In genomic region chr7:120865832-120866231, GRCm38 (mm10) we compare ENCODE assay signal across 8 mouse cellular contexts. TPM values are rescaled to one million over a fixed set of nuclear protein-coding genes. Genes with fewer than 3 reads are reported as not detected.
DNase-seq lines count a peak whose midpoint lies in the region; ATAC-seq and TF ChIP-seq lines count a peak whose summit lies in the region.

No protein-coding gene starts in this region.

- no peak overlapping the region for H3K9ac ChIP-seq in hindbrain, embryonic 11.5 days (ENCODE audit: low read depth, low read length)
- peak overlapping the region; percentile 24; the same call in 1 of the 2 replicates for H3K9ac ChIP-seq in lung, embryonic 15.5 days

- no peak for DNase-seq in layer of hippocampus, adult 2 months (ENCODE audit: low spot score in 2 of 2)
- DNase-seq in layer of hippocampus, adult 8-10 months (ENCODE audit: low spot score in 2 of 2), result no peak
- peak; percentile 11 for DNase-seq in hindbrain, embryonic 11.5 days (ENCODE audit: low spot score)
- no peak for DNase-seq in spleen, adult 2 months (ENCODE audit: low read depth in 1 of 2, low spot score in 2 of 2)
- DNase-seq in layer of hippocampus, postnatal 36 days, result no peak
- DNase-seq in ovary, adult 18-20 months (ENCODE audit: low spot score), result no peak

- no peak overlapping the region for H3K4me3 ChIP-seq in layer of hippocampus, adult 2 months
- no peak overlapping the region for H3K4me3 ChIP-seq in hindbrain, embryonic 11.5 days (ENCODE audit: low read depth, low read length)
- H3K4me3 ChIP-seq in lung, embryonic 15.5 days, result no peak overlapping the region
- H3K4me3 ChIP-seq in spleen, adult 2 months (ENCODE audit: extremely low read depth, insufficient read depth, insufficient read length), result no peak overlapping the region

- TF ChIP-seq CTCF in layer of hippocampus, adult 2 months (conservative IDR thresholded peaks at IDR 0.05), result no peak
- no peak for TF ChIP-seq CTCF in spleen, adult 2 months (IDR thresholded peaks at IDR 0.05; ENCODE audit: extremely low read depth, insufficient read depth, insufficient read length, insufficient replicate concordance)

- peaks cover 7% of the 10 kb centered on the region for H3K4me1 ChIP-seq in hindbrain, embryonic 11.5 days (replicated peaks; ENCODE audit: control insufficient read depth, insufficient read depth, low read length)
- peaks cover 82% of the 10 kb centered on the region for H3K4me1 ChIP-seq in lung, embryonic 15.5 days
- H3K4me1 ChIP-seq in spleen, adult 2 months (ENCODE audit: control insufficient read depth, insufficient read depth, insufficient read length), result peaks cover 17% of the 10 kb centered on the region

- no peaks in the 10 kb centered on the region for H3K9me3 ChIP-seq in hindbrain, embryonic 11.5 days (ENCODE audit: control insufficient read depth, low read length)
- H3K9me3 ChIP-seq in lung, embryonic 15.5 days, result no peaks in the 10 kb centered on the region

- no peaks in the 10 kb centered on the region for H3K27me3 ChIP-seq in hindbrain, embryonic 11.5 days (ENCODE audit: control insufficient read depth, insufficient read depth, low read length)
- H3K27me3 ChIP-seq in lung, embryonic 15.5 days, result no peaks in the 10 kb centered on the region
- H3K27me3 ChIP-seq in spleen, adult 2 months (ENCODE audit: control insufficient read depth, insufficient read depth, low read length), result no peaks in the 10 kb centered on the region

- H3K27ac ChIP-seq in layer of hippocampus, adult 2 months, result peak overlapping the region; percentile 18; the same call in 1 of the 2 replicates
- H3K27ac ChIP-seq in hindbrain, embryonic 11.5 days (ENCODE audit: low read depth, low read length), result peak overlapping the region; percentile 62
- H3K27ac ChIP-seq in lung, embryonic 15.5 days, result peak overlapping the region; percentile 86
- H3K27ac ChIP-seq in spleen, adult 2 months (ENCODE audit: insufficient read depth, low read length), result peak overlapping the region; percentile 38; the same call in 1 of the 2 replicates

- H3K4me2 ChIP-seq in hindbrain, embryonic 11.5 days (replicated peaks; ENCODE audit: low read depth, low read length), result no peak overlapping the region
- no peak overlapping the region for H3K4me2 ChIP-seq in lung, embryonic 15.5 days

- TF ChIP-seq POLR2A in spleen, adult 2 months (IDR thresholded peaks at IDR 0.05; ENCODE audit: low read depth, low read length), result no peak

- no peaks in the 10 kb centered on the region for H3K36me3 ChIP-seq in hindbrain, embryonic 11.5 days (ENCODE audit: control insufficient read depth, insufficient read depth, low read length)
- H3K36me3 ChIP-seq in lung, embryonic 15.5 days, result no peaks in the 10 kb centered on the region
- no peaks in the 10 kb centered on the region for H3K36me3 ChIP-seq in spleen, adult 2 months (ENCODE audit: control insufficient read depth, insufficient read depth, low read length)

- ATAC-seq in erythroblast, adult 5-6 weeks (replicated peaks; ENCODE audit: low FRiP score, poor library complexity, severe bottlenecking), result peak; percentile 88
- ATAC-seq in hindbrain, embryonic 11.5 days (ENCODE audit: low FRiP score), result no peak
- no peak for ATAC-seq in lung, embryonic 15.5 days (ENCODE audit: borderline replicate concordance, extremely low read depth, low FRiP score, low TSS enrichment)

- WGBS in hindbrain, embryonic 11.5 days, result 48% methylated on average over 4 of the region's 4 CpGs
- WGBS in lung, embryonic 15.5 days, result 58% methylated on average over 4 of the region's 4 CpGs
- WGBS in spleen, adult 2 months, result 63% methylated on average over 4 of the region's 4 CpGs

RNA-seq across cellular contexts. Expression of gene Eef2k, which starts 23.2 kb away (rescaled TPM):
- 10 to 100 TPM; 32.5 to 32.8 TPM for total RNA-seq in layer of hippocampus, adult 2 months (2021)
- total RNA-seq in layer of hippocampus, adult 8-10 months (2022), result 10 to 100 TPM; 28.4 to 35.9 (median 32.0) TPM
- 12.3 and 24.0 TPM in 2 replicates for total RNA-seq in erythroblast, adult 5-6 weeks (2015; ENCODE audit: low replicate concordance)
- 77.4 and 97.0 TPM in 2 replicates for total RNA-seq in erythroblast, adult 5-6 weeks (2017; ENCODE audit: low replicate concordance)
- 8.5 and 10.2 TPM in 2 replicates for polyA plus RNA-seq in hindbrain, embryonic 11.5 days (2014; fragmentation: Nextera tagmentation; extraction: Ambion mirVana)
- polyA plus RNA-seq in lung, embryonic 15.5 days (2015; fragmentation: Nextera tagmentation; extraction: Ambion mirVana), result 35.5 and 42.1 TPM in 2 replicates
- 15.8 and 18.4 TPM in 2 replicates for polyA plus RNA-seq in spleen, adult 2 months (2012; rRNA removed)
- total RNA-seq in layer of hippocampus, postnatal 36 days (2021), result 10 to 100 TPM; 24.8 to 26.7 TPM

RNA-seq across cellular contexts. Expression of gene Polr3e, which starts 51.7 kb away (rescaled TPM):
- 10 to 100 TPM; 26.3 to 27.0 TPM for total RNA-seq in layer of hippocampus, adult 2 months (2021)
- 10 to 100 TPM; 26.5 to 30.1 (median 29.6) TPM for total RNA-seq in layer of hippocampus, adult 8-10 months (2022)
- total RNA-seq in erythroblast, adult 5-6 weeks (2015; ENCODE audit: low replicate concordance), result 3.1 and 3.3 TPM in 2 replicates
- 1.5 and 6.2 TPM in 2 replicates for total RNA-seq in erythroblast, adult 5-6 weeks (2017; ENCODE audit: low replicate concordance)
- 16.4 and 17.1 TPM in 2 replicates for polyA plus RNA-seq in hindbrain, embryonic 11.5 days (2014; fragmentation: Nextera tagmentation; extraction: Ambion mirVana)
- polyA plus RNA-seq in lung, embryonic 15.5 days (2015; fragmentation: Nextera tagmentation; extraction: Ambion mirVana), result 33.3 and 34.0 TPM in 2 replicates
- 14.2 and 16.7 TPM in 2 replicates for polyA plus RNA-seq in spleen, adult 2 months (2012; rRNA removed)
- 10 to 100 TPM; 25.7 to 26.6 TPM for total RNA-seq in layer of hippocampus, postnatal 36 days (2021)

RNA-seq across cellular contexts. Expression of gene Gm5737, which starts 53.7 kb away (rescaled TPM):
- total RNA-seq in layer of hippocampus, adult 2 months (2021), result under 1 TPM in 1 of 2 experiments, not detected in 1; 0.37 TPM
- under 1 TPM in 1 of 4 experiments, not detected in 3; 0.33 TPM for total RNA-seq in layer of hippocampus, adult 8-10 months (2022)
- not detected in 2 replicates for total RNA-seq in erythroblast, adult 5-6 weeks (2015; ENCODE audit: low replicate concordance)
- not detected in 2 replicates for total RNA-seq in erythroblast, adult 5-6 weeks (2017; ENCODE audit: low replicate concordance)
- polyA plus RNA-seq in hindbrain, embryonic 11.5 days (2014; fragmentation: Nextera tagmentation; extraction: Ambion mirVana), result not detected in 2 replicates
- not detected in 2 replicates for polyA plus RNA-seq in lung, embryonic 15.5 days (2015; fragmentation: Nextera tagmentation; extraction: Ambion mirVana)
- polyA plus RNA-seq in spleen, adult 2 months (2012; rRNA removed), result not detected in 2 replicates
- total RNA-seq in layer of hippocampus, postnatal 36 days (2021), result not detected

Comparison
In these comparisons a context has a peak if more than half of its experiments do, and no peak if none do; other contexts are left out.
1. H3K27ac ChIP-seq: peak in every context shown above with its lines; median percentile 86 in lung, embryonic 15.5 days; 62 in hindbrain, embryonic 11.5 days; 38 in spleen, adult 2 months; 18 in layer of hippocampus, adult 2 months.